Mouse (Mus musculus): ENCODE measurements around the gene Tent5d.

Gene Tent5d

DNA sequence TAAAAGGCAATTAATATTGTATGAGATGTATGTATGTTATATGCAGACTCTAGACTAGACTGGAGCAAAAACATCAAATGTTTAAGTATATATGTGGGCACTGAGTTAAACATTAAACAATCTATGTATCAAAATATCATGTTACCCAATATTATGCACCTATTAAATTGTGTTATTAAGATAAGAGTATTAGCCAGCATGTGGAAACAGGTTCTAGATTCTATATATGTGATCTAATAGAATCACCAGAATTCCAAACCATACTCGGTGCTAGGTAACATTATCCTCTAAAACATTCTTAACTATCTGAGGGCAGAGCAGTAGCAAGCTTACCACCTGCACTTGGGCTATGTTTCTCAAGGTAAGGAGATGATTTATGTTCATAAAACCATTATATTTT, at the start of gene Tent5d:
Tent5d (plus strand) TSS at position 301 of the 400 bp plus-strand sequence.
- DNase-seq = no peak

- no peak for DNase-seq
Observed at GRCm38 (mm10) chrX:107767896-107768295, 24.5 kb upstream of the Tent5d start.

GRCm38 (mm10) chrX:107790136-107790535, 2.3 kb upstream of the Tent5d start:
- DNase-seq = no peak

- DNase-seq = no peak
Observed at GRCm38 (mm10) chrX:107790750-107791493, 1.5 kb upstream of the Tent5d start.

DNA sequence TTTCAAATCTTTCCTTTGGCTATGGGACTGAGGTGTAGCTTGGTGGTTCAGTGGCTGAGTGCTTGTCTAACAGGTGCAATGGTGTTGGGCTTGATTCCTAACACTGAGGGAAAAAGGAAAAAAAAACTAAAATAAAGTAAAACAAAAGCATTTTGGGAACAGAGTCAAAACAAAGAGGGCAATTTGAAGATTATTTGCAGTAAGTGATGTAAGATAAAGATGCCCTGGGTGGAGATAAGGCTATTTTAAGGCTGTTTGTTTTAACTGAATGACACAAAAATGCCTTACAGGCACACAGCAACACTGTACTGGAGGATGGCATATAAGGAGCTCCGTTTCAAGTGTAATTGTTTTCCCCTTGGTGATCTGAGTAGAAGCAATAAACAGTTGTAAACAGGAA, 3.4 kb downstream of the Tent5d start:
- no peak for DNase-seq

DNA sequence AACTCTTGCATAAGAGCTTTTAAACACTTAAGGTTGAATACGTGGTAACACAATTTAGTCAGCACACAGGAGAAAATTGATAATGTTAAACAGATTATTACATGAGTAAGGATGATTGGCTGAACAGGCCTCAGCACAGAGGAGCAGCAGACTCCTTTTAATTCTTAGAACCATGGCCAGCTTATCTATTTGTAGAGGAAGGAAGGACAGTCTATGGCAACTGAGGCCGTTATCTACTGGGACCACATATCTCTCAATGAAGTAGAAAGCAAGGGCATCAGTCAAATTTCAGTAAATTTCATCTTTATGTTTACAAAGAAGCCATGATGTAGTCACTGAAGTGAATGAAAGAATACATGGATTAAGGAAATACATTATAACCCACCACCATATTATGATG, 4.5 kb downstream of the Tent5d start:
- no peak for DNase-seq

DNA sequence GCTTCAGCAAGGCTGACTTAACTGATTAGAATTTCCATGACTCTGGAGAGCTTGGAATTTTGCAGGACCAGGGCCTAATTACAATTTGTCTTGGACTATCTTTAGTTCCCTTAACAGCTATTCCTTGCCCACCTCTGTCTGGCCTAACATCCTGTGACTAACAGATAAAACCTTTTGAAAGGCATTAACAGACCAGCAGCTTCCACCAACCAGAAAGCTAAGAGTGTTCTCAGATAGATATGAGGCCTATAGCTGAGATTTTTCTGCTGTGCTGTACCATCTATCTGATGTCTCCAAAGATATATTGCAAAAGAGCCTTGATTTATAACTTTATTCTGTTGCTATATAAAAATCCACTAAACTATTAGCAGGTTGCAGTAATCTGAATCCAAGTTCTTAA, 19.7 kb downstream of the Tent5d start:
- DNase-seq = no peak

GRCm38 (mm10) chrX:107815502-107816217, 23.3 kb downstream of the Tent5d start:
- peak; percentile 72 for DNase-seq

GRCm38 (mm10) chrX:107816218-107816554, 23.8 kb downstream of the Tent5d start, which contains the start of gene 2610002M06Rik:
Gene 2610002M06Rik (minus strand): TSS chrX:107816334.
- DNase-seq = peak; percentile 87

DNA sequence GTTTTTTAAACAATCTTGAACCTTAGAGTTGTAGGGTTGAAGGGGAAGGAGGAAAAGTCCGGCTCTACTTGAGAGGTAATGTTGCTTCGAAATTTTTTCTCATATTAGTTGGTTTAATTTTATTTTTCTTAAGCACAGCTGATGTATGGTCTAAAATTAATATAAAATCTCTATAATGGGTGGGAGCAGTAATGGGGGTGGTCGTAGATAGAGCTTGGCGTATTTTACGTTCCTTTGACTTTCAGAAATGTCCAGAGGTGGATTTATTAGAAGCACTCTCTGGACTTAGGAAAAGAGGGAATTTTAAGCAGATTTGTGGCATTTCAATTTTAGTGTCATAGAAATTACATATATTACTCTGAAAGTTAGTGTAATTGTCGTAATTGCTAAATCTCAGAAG, 24.3 kb downstream of the Tent5d start:
- DNase-seq = no peak

- no peak for DNase-seq
Observed at GRCm38 (mm10) chrX:107858165-107858564, 65.8 kb downstream of the Tent5d start.

Data from cerebellum, adult 9-11 months (tissue).